Mouse (Mus musculus) CH12.LX (cell line): ENCODE measurements at regions not wholly inside any gene's neighbourhood (a gene's known extent, or its start where the extent isn't known, plus 50 kb on each side); places are given as distances from the start of the nearest gene placed in this dataset.

Experiments
- DNase-seq: peaks from one replicate; pipeline ENCODE4 v3.0.0-alpha.2; 2013; ENCODE audit errors: extremely low read depth
- H3K27ac ChIP-seq: 2 replicates; pipeline ENCODE4 v1.5.1; 2012; ENCODE audit warnings: low read depth, mild to moderate bottlenecking, control low read depth, moderate library complexity; ENCODE audit not compliant: insufficient read depth
- H3K27me3 ChIP-seq: replicated peaks from 2 replicates; pipeline ENCODE3; 2012; ENCODE audit warnings: inconsistent platforms
- H3K36me3 ChIP-seq, 2 experiments: replicated peaks in 1 of 2; 2 replicates each; pipeline versions ENCODE3 to v1.6.1; 2012; ENCODE audit warnings: inconsistent platforms in 1 of 2, low read length in 1 of 2, mild to moderate bottlenecking in 1 of 2, mixed read lengths in 1 of 2, moderate library complexity in 1 of 2; ENCODE audit not compliant: control insufficient read depth in 1 of 2, insufficient read depth in 1 of 2
- H3K4me1 ChIP-seq, 2 experiments: 2 replicates each; pipeline ENCODE4 v1.6.1; 2012; ENCODE audit warnings: inconsistent platforms in 1 of 2, moderate library complexity in 1 of 2; ENCODE audit not compliant: insufficient read depth in 2 of 2, control insufficient read depth in 1 of 2
- H3K4me2 ChIP-seq: 2 replicates; pipeline ENCODE4 v1.6.1; 2012; ENCODE audit warnings: low read depth, mild to moderate bottlenecking, control low read depth; ENCODE audit not compliant: poor library complexity, insufficient read depth, severe bottlenecking
- H3K4me3 ChIP-seq, 3 experiments: fragments of 150-350 bp in 1 of 3; sonication (generic) in 1 of 3; replicated peaks in 1 of 3; 2 replicates each; pipeline versions ENCODE3 to v1.5.1; 2011 to 2012; ENCODE audit warnings: low read depth in 2 of 3, low read length in 2 of 3, mild to moderate bottlenecking in 2 of 3, moderate library complexity in 2 of 3, control low read depth in 1 of 3, improper control_type of control experiment in 1 of 3, inconsistent platforms in 1 of 3, mixed read lengths in 1 of 3; ENCODE audit not compliant: poor library complexity in 1 of 3
- H3K79me2 ChIP-seq: replicated peaks from 2 replicates; pipeline ENCODE4 v1.6.1; 2012; ENCODE audit warnings: mild to moderate bottlenecking, moderate library complexity; ENCODE audit not compliant: control insufficient read depth, poor library complexity, insufficient read depth, severe bottlenecking; ENCODE audit errors: extremely low read depth
- H3K9ac ChIP-seq: 2 replicates; pipeline ENCODE4 v1.6.1; 2012; ENCODE audit warnings: low read depth, mild to moderate bottlenecking, control low read depth, moderate library complexity; ENCODE audit not compliant: insufficient read depth
- H3K9me3 ChIP-seq: replicated peaks from 2 replicates; pipeline ENCODE3; 2012; ENCODE audit warnings: low read length, inconsistent platforms, mixed read lengths
- BHLHE40 ChIP-seq: IDR thresholded peaks from 2 replicates; pipeline ENCODE4 v1.6.1; 2011; ENCODE audit warnings: mild to moderate bottlenecking, low read depth, low read length, improper control_type of control experiment
- CHD1 ChIP-seq: IDR thresholded peaks from 2 replicates; pipeline ENCODE4 v1.6.1; 2012; ENCODE audit warnings: low read depth, low read length, improper control_type of control experiment, inconsistent platforms
- E2F4 ChIP-seq: IDR thresholded peaks from 2 replicates; pipeline ENCODE4 v1.6.1; 2011; ENCODE audit warnings: low read depth, low read length, improper control_type of control experiment; ENCODE audit not compliant: insufficient replicate concordance
- EP300 ChIP-seq: IDR thresholded peaks from 2 replicates; pipeline ENCODE4 v1.6.1; 2011; ENCODE audit warnings: low read length, improper control_type of control experiment
- GABPA ChIP-seq: IDR thresholded peaks from 2 replicates; pipeline ENCODE4 v1.6.1; 2012; ENCODE audit warnings: low read depth, low read length, improper control_type of control experiment, inconsistent platforms; ENCODE audit not compliant: insufficient replicate concordance
- HCFC1 ChIP-seq: IDR thresholded peaks from 2 replicates; pipeline ENCODE4 v1.6.1; 2012; ENCODE audit warnings: low read depth, mild to moderate bottlenecking, inconsistent platforms, low read length, improper control_type of control experiment
- JUND ChIP-seq: conservative IDR thresholded peaks from 2 replicates; pipeline ENCODE4 v1.6.1; 2011; ENCODE audit warnings: low read depth, low read length, improper control_type of control experiment
- KAT2A ChIP-seq: IDR thresholded peaks from 2 replicates; pipeline ENCODE4 v1.6.1; 2012; ENCODE audit warnings: low read length, improper control_type of control experiment, inconsistent platforms; ENCODE audit not compliant: insufficient replicate concordance
- MAX ChIP-seq: IDR thresholded peaks from 2 replicates; pipeline ENCODE4 v1.6.1; 2011; ENCODE audit warnings: low read length, improper control_type of control experiment
- MAZ ChIP-seq: IDR thresholded peaks from 2 replicates; pipeline ENCODE4 v1.6.1; 2012; ENCODE audit warnings: low read depth, mild to moderate bottlenecking, inconsistent platforms, low read length, improper control_type of control experiment, moderate library complexity
- MXI1 ChIP-seq: IDR thresholded peaks from 2 replicates; pipeline ENCODE4 v1.6.1; 2011; ENCODE audit warnings: mild to moderate bottlenecking, low read depth, low read length, improper control_type of control experiment
- MYC ChIP-seq: IDR thresholded peaks from 2 replicates; pipeline ENCODE4 v1.6.1; 2011; ENCODE audit warnings: low read depth, mild to moderate bottlenecking, improper control_type of control experiment, low read length
- NELFE ChIP-seq: IDR thresholded peaks from 2 replicates; pipeline ENCODE4 v1.6.1; 2011; ENCODE audit warnings: low read depth, low read length, improper control_type of control experiment
- NRF1 ChIP-seq: IDR thresholded peaks from 2 replicates; pipeline ENCODE4 v1.6.1; 2014; ENCODE audit warnings: low read depth, mild to moderate bottlenecking, inconsistent platforms, low read length, improper control_type of control experiment, moderate library complexity
- PAX5 ChIP-seq: IDR thresholded peaks from 2 replicates; pipeline ENCODE4 v1.6.1; 2012; ENCODE audit warnings: low read length, inconsistent platforms, mixed read lengths
- POLR2AphosphoS2 ChIP-seq: IDR thresholded peaks from 2 replicates; pipeline ENCODE4 v1.6.1; 2011; ENCODE audit warnings: low read depth, low read length, improper control_type of control experiment
- RCOR1 ChIP-seq: conservative IDR thresholded peaks from 2 replicates; pipeline ENCODE4 v1.6.1; 2012; ENCODE audit warnings: low read depth, mild to moderate bottlenecking, inconsistent platforms, low read length, improper control_type of control experiment
- SIN3A ChIP-seq: IDR thresholded peaks from 2 replicates; pipeline ENCODE4 v1.6.1; 2012; ENCODE audit warnings: low read length, improper control_type of control experiment, inconsistent platforms
- SMC3 ChIP-seq: IDR thresholded peaks from 2 replicates; pipeline ENCODE4 v1.6.1; 2011; ENCODE audit warnings: low read depth, low read length, improper control_type of control experiment
- TCF12 ChIP-seq: IDR thresholded peaks from 2 replicates; pipeline ENCODE4 v1.6.1; 2014; ENCODE audit warnings: low read depth, mild to moderate bottlenecking, inconsistent platforms, low read length, improper control_type of control experiment
- UBTF ChIP-seq: IDR thresholded peaks from 2 replicates; pipeline ENCODE4 v1.6.1; 2012; ENCODE audit warnings: low read depth, mild to moderate bottlenecking, inconsistent platforms, low read length, improper control_type of control experiment, moderate library complexity
- ZC3H11A ChIP-seq: IDR thresholded peaks from 2 replicates; pipeline ENCODE4 v1.6.1; 2012; ENCODE audit warnings: low read depth, mild to moderate bottlenecking, inconsistent platforms, low read length, improper control_type of control experiment
- ZKSCAN1 ChIP-seq: IDR thresholded peaks from 2 replicates; pipeline ENCODE4 v1.6.1; 2012; ENCODE audit warnings: low read depth, inconsistent platforms, low read length, improper control_type of control experiment, borderline replicate concordance
- ZNF384 ChIP-seq: IDR thresholded peaks from 2 replicates; pipeline ENCODE4 v1.6.1; 2012; ENCODE audit warnings: low read depth, low read length, improper control_type of control experiment, inconsistent platforms
- dilution Hi-C: fragments of 300-500 bp; cut with MboI; formaldehyde crosslinking; loops from 2 replicates; pipeline ENCODE4 v1.14.3; 2020; ENCODE audit warnings: low sequenced_read_pairs; ENCODE audit not compliant: extremely low pct_unique_long_range_greater_than_20kb, extremely low pct_ligation_motif_present
- in situ Hi-C: fragments of 300-500 bp; cut with MboI; formaldehyde crosslinking; loops from 3 replicates; pipeline ENCODE4 v1.14.3; 2019; ENCODE audit warnings: low sequenced_read_pairs, low pct_ligation_motif_present, low pct_unique_long_range_greater_than_20kb, mixed read lengths

GRCm38 (mm10) chr17:83962126-83962525 is 114.4 kb upstream of the Haao start:
- dilution Hi-C loops: no loop called here
- TF ChIP-seq KAT2A (no peak), JUND (no peak), MAX (no peak), ZKSCAN1 (no peak), SMC3 (no peak), HCFC1 (no peak), PAX5 (no peak), NRF1 (no peak), ZC3H11A (no peak), MYC (no peak), E2F4 (no peak), ZNF384 (no peak), MAZ (no peak), POLR2AphosphoS2 (no peak), NELFE (no peak), MXI1 (no peak), SIN3A (no peak), UBTF (no peak)
- H3K9ac ChIP-seq: no peak overlapping the region

GRCm38 (mm10) chr17:83960821-83961220 is 113.1 kb upstream of the Haao start:
- no peak overlapping the region for H3K27ac ChIP-seq
- no peak for DNase-seq
- no peaks in the 10 kb centered on the region for H3K27me3 ChIP-seq
- no peaks in the 10 kb centered on the region for H3K36me3 ChIP-seq
- TF ChIP-seq BHLHE40 (no peak), PAX5 (no peak), POLR2AphosphoS2 (no peak), NRF1 (no peak), CHD1 (no peak), GABPA (no peak), ZKSCAN1 (no peak), MAX (no peak), JUND (no peak), EP300 (no peak), UBTF (no peak), RCOR1 (no peak), TCF12 (no peak)
- no peak overlapping the region for H3K4me2 ChIP-seq
- no peaks in the 10 kb centered on the region for H3K79me2 ChIP-seq
- H3K9ac ChIP-seq: no peak overlapping the region
- H3K4me3 ChIP-seq: no peak overlapping the region
- dilution Hi-C loops: no loop called here
- in situ Hi-C loops: no loop called here
- 0 out of 4 replicates have a peak, but pooled peaks cover 0 to 2% of the 10 kb centered on the region in 2 experiments for H3K4me1 ChIP-seq
- no peaks in the 10 kb centered on the region for H3K9me3 ChIP-seq

More at GRCm38 (mm10) chr17:83962126-83962525, 114.4 kb upstream of the Haao start:
- no peaks in the 10 kb centered on the region for H3K27me3 ChIP-seq
- no peak overlapping the region for H3K27ac ChIP-seq
- DNase-seq: no peak
- no peak overlapping the region for H3K4me3 ChIP-seq
- no peaks in the 10 kb centered on the region for H3K4me1 ChIP-seq
- in situ Hi-C loops: no loop called here
- H3K79me2 ChIP-seq: no peaks in the 10 kb centered on the region
- H3K36me3 ChIP-seq: no peaks in the 10 kb centered on the region
- H3K4me2 ChIP-seq: no peak overlapping the region
- H3K9me3 ChIP-seq: no peaks in the 10 kb centered on the region
